Mouse (Mus musculus): ENCODE results near the gene Matk.

DNA sequence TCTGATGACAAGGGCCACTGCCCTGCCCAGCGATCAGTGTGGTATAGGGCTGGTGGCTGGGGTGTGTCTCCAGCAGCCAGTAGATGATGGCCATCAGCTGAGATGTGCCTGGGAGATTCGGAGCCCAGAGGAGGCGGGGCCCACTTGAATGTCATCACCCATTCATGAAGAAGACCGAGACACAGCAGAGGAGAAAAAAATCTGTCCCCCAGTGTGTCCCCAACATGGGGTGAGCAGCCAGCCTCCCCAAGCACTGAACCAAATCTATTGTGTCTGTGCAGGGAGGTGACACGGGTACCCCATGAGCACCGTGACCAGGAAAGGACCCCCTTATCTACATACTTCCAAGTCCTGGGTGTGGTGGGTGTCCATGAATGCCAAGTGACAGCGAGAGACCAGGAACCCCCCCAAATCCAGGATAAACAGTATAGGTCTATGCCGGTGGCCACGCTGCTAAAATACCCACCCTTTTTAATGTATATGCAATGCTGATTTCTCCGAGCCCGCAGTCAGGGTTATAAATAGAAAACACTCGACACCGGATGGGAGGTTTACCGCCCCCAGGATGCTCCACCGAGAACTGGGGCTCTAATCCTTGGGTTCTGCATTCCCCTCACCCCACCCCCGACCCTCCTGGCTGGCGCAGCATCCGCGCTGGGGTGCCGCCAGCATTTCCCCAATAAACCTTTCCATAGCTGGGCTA is 22.8 kb upstream of the Matk start:
- no peak for TF ChIP-seq CTCF (IDR thresholded peaks at IDR 0.05; ENCODE audit: borderline replicate concordance, insufficient read depth, low read depth, low read length)
- TF ChIP-seq POLR2A (IDR thresholded peaks at IDR 0.05; ENCODE audit: borderline replicate concordance, insufficient read depth, low read length) = no peak

All from cerebellum, adult 2 months (tissue).